Mouse (Mus musculus) small intestine, adult 2 months (tissue): ENCODE results near the gene Adamtsl3. TPM values are rescaled to one million over a fixed set of nuclear protein-coding genes. Genes with fewer than 3 reads are reported as not detected.

ENCODE experiments used
- H3K27ac ChIP-seq: fragments of 200-500 bp; 2 replicates; pipeline ENCODE4 v1.5.1; 2012; ENCODE audit warnings: low read depth, low read length, control low read depth, inconsistent platforms; ENCODE audit not compliant: insufficient read depth
- H3K27me3 ChIP-seq: fragments of 200-500 bp; 2 replicates; pipeline ENCODE4 v1.6.1; 2012; ENCODE audit warnings: mild to moderate bottlenecking, moderate library complexity, low read length, inconsistent platforms; ENCODE audit not compliant: control insufficient read depth, insufficient read depth
- H3K36me3 ChIP-seq: fragments of 200-500 bp; 2 replicates; pipeline ENCODE4 v1.6.1; 2012; ENCODE audit warnings: mild to moderate bottlenecking, low read length, control low read depth, inconsistent platforms; ENCODE audit not compliant: control insufficient read depth, insufficient read depth
- H3K4me1 ChIP-seq: fragments of 200-500 bp; 2 replicates; pipeline ENCODE4 v1.6.1; 2012; ENCODE audit warnings: low read length, inconsistent platforms, mixed read lengths; ENCODE audit not compliant: control insufficient read depth, insufficient read depth, insufficient read length
- H3K4me3 ChIP-seq: fragments of 200-500 bp; 2 replicates; pipeline ENCODE4 v1.5.1; 2012; ENCODE audit warnings: low read depth, mild to moderate bottlenecking, control low read depth, inconsistent platforms, low read length, moderate library complexity
- CTCF ChIP-seq: fragments of 200-500 bp; IDR thresholded peaks from 2 replicates; pipeline ENCODE4 v1.5.1; 2012; ENCODE audit warnings: low read depth, mild to moderate bottlenecking, control low read depth, inconsistent platforms, low read length, moderate library complexity, mixed read lengths; ENCODE audit not compliant: insufficient replicate concordance, insufficient read length; ENCODE audit errors: extremely low read depth
- POLR2A ChIP-seq: fragments of 200-500 bp; IDR thresholded peaks from 2 replicates; pipeline ENCODE4 v1.6.1; 2012; ENCODE audit warnings: low read depth, mild to moderate bottlenecking, control low read depth, inconsistent platforms, low read length, moderate library complexity
- whole genome bisulfite sequencing: fragments of 180-500 bp; shearing (Covaris S2); methylation state at CpG from one replicate; pipeline ENCODE4 v1.1.7; 2018; 5-methylcytosine and 5-hydroxymethylcytosine counted together
- polyA plus RNA-seq: library from polyadenylated mRNA; depleted of rRNA; stranded (reverse); fragments of >200 nt; gene quantifications from 2 replicates; pipeline ENCODE4 v1.2.3, GENCODE M21; 2012

Gene Adamtsl3
- polyA plus RNA-seq, 1 experiment, result 1.2 TPM

DNA sequence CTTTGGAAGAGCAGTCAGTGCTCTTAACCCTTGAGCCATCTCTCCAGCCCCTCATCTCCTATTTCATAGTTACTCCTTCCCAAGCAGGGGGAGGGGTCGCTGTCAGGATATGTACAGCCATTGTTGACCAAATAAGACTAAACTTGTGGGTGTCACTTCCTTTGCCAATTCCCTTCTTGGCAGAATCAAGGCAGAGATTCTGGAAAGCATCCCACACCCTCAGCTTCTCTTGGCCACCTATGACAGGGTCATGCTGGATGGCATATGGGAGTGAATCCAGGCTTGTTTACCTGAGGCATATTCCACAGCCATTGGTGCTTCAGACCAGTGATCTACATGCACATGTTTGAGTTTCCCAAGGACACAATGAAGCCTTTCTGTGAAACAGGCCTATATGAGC, 42.8 kb downstream of the Adamtsl3 start:
- Histone ChIP-seq H3K4me1 (no peaks in the 10 kb centered on the region), H3K27me3 (no peaks in the 10 kb centered on the region), H3K4me3 (no peak overlapping the region), H3K36me3 (no peaks in the 10 kb centered on the region), H3K27ac (no peak overlapping the region)
- no peak for TF ChIP-seq CTCF
- no peak for TF ChIP-seq POLR2A
- 64% methylated on average over 1 of the region's 1 CpGs for WGBS

DNA sequence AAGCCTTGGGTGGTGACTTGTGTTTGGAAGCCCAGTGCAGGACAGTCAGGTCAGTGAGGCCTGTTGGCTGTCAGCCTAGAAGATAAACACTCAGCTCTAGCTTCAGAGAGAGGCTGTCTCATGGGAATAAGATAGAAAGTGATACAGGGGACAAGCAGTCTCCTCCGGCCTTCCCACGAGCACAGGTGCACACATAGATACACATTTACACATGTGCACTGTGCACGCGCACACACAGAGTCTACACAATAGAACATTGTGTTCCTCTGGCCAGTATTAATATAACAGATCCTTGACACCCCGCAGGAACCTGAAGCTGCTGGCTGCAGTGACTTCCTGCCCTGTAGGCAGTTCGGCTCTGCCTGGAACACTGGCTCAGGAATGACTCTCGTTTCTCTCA, 44.3 kb downstream of the Adamtsl3 start:
- H3K4me3 ChIP-seq, result no peak overlapping the region
- no peaks in the 10 kb centered on the region for H3K36me3 ChIP-seq
- no peak overlapping the region for H3K27ac ChIP-seq
- no peaks in the 10 kb centered on the region for H3K4me1 ChIP-seq
- no peaks in the 10 kb centered on the region for H3K27me3 ChIP-seq
- TF ChIP-seq POLR2A, result no peak
- TF ChIP-seq CTCF, result no peak
- WGBS, result 68% methylated on average over 7 of the region's 7 CpGs

DNA sequence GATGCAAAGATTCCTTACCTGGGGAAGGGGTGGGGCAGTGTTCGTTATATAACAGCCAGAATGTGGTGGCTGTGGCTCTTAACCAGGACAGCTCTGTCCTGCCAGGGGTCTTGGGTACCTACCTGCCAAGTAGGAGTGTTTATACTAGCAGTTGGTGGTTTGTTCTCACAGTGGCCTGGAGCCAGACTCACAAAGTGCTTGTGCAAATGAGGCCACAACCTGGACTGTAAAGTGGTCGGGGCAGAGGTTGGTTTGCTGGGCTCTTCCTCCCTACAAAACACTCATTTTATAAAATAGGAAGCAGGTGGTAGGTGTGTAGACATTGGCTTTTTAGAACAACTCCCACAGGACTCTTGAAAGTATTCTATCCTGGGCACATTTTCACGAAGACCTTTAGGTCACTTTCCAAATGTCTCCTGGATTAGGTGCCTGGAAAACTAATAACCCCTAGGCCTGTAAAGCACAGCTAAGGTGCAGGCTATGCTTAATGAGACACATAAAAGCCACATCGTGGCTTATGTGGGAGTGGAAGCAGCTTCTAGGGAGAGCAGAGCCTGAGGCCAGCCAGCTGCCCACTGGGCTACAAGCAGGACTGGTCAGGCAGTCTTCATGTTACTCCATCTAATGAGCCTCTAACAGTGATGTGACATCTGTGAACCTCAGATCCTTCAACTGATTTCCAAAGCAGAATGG, 47.5 kb downstream of the Adamtsl3 start:
- TF ChIP-seq CTCF (no peak), POLR2A (no peak)
- WGBS, result 69% methylated on average over 4 of the region's 4 CpGs
- H3K4me1 ChIP-seq, result no peaks in the 10 kb centered on the region
- no peak overlapping the region for H3K27ac ChIP-seq
- H3K4me3 ChIP-seq, result no peak overlapping the region
- H3K36me3 ChIP-seq, result no peaks in the 10 kb centered on the region
- H3K27me3 ChIP-seq, result no peaks in the 10 kb centered on the region

DNA sequence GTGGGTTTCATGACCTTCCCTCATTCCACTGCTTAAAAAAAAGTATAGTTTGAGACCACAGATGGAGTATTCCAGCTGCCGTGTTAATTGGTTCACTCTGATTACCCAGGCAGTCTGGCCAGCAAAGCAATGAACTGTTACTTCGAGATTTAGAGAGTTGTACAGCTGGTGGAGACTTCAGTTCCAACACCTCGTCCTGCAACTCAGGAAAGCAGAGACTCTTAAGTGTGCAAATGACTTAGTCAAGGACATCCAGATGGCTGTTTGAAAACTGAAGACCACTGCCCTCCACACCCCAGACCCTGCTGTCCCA, 48.0 kb downstream of the Adamtsl3 start:
- no peak overlapping the region for H3K27ac ChIP-seq
- TF ChIP-seq CTCF (no peak), POLR2A (no peak)
- no peaks in the 10 kb centered on the region for H3K27me3 ChIP-seq
- H3K36me3 ChIP-seq, result no peaks in the 10 kb centered on the region
- H3K4me3 ChIP-seq, result no peak overlapping the region
- WGBS, result 69% methylated on average over 3 of the region's 3 CpGs
- H3K4me1 ChIP-seq, result no peaks in the 10 kb centered on the region

DNA sequence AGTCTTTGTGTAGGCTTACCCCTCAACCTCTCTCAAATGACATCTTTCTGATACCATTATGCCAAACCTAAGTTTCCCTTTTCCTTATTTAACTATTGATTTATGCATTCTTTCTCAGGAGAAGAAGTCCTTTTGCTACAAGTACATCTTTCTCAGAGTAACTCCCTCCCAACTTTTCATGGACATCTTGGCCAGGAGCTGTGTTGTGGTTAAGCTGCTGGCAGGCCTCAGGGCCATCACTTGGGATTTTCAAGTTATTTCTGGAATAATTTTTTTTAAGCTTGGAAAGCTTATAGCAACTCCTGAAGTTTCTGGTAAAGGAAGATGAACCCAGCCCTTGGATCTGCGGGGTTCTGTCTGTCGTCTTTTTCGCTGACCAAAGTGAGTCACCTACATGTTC, 51.6 kb downstream of the Adamtsl3 start:
- TF ChIP-seq POLR2A (no peak), CTCF (no peak)
- Histone ChIP-seq H3K36me3 (no peaks in the 10 kb centered on the region), H3K27ac (no peak overlapping the region), H3K4me1 (no peaks in the 10 kb centered on the region), H3K27me3 (no peaks in the 10 kb centered on the region), H3K4me3 (no peak overlapping the region)
- 92% methylated on average over 3 of the region's 3 CpGs for WGBS

DNA sequence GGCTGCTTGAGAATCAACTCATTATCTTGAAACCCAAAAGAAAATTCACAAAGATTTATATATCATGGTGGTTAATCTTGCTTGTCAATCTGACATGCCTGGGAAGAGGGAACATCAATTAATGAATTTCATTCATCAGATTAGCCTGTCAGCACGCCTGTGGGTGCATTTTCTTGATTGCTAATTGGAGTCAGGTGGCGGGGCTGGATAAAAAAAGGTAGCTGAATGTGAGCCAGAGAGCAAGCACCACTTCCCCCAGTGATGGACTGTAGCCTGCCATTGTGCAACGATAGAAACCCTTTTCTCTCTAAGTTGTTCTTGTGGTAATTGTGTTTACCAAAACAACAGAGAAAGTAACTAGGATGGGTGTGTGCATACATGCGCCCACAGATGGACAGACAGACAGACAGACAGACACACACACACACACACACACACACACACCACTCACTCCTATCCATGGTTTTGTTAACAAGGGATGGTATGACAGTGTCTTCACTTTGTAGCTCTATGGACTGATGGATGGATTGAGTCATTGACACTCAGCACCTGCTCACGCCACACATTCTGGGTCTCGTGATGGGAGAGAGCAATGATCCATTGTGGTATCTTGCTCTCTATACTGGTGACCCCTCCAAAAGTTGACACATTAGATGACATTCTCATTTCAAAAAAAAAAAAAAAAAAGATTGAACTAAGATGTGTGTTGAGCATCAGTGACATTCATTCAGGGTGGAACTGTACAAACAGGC, 59.1 kb downstream of the Adamtsl3 start:
- WGBS, result 72% methylated on average over 6 of the region's 6 CpGs
- Histone ChIP-seq H3K27me3 (no peaks in the 10 kb centered on the region), H3K4me3 (no peak overlapping the region)

DNA sequence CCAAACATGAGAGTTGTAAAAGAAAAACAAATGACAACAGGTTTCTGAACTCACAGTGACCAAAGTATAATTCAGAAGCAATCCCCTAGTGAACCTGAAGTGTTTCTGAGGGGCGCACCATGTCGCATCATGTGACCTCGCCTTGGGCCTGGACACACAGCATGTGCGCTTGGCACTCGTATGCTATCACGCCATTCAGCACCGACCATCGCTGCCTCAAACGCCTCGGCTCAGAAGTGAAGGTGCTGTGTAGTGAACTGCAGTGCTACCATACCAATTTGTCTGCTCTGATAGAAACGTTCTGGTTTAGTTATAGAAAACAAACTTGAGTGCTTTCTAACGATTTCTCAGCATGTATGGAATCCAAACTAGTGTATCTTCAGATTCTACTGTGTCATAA, 59.7 kb downstream of the Adamtsl3 start:
- Histone ChIP-seq H3K27me3 (no peaks in the 10 kb centered on the region), H3K4me1 (no peaks in the 10 kb centered on the region), H3K36me3 (no peaks in the 10 kb centered on the region), H3K4me3 (no peak overlapping the region), H3K27ac (no peak overlapping the region)
- TF ChIP-seq CTCF, result no peak
- no peak for TF ChIP-seq POLR2A
- WGBS, result 87% methylated on average over 12 of the region's 12 CpGs

More for the DNA sequence above, 59.1 kb downstream of the Adamtsl3 start:
- Histone ChIP-seq H3K4me1 (no peaks in the 10 kb centered on the region), H3K27ac (no peak overlapping the region), H3K36me3 (no peaks in the 10 kb centered on the region)
- TF ChIP-seq CTCF (no peak), POLR2A (no peak)
